Mouse (Mus musculus): ENCODE results near the gene Rplp2.
"Not testable (repeated sequence)": the region's sequence is repeated elsewhere in the genome, so short reads cannot be mapped to it uniquely, and the experiment has no call there.

Rplp2 gene

DNA sequence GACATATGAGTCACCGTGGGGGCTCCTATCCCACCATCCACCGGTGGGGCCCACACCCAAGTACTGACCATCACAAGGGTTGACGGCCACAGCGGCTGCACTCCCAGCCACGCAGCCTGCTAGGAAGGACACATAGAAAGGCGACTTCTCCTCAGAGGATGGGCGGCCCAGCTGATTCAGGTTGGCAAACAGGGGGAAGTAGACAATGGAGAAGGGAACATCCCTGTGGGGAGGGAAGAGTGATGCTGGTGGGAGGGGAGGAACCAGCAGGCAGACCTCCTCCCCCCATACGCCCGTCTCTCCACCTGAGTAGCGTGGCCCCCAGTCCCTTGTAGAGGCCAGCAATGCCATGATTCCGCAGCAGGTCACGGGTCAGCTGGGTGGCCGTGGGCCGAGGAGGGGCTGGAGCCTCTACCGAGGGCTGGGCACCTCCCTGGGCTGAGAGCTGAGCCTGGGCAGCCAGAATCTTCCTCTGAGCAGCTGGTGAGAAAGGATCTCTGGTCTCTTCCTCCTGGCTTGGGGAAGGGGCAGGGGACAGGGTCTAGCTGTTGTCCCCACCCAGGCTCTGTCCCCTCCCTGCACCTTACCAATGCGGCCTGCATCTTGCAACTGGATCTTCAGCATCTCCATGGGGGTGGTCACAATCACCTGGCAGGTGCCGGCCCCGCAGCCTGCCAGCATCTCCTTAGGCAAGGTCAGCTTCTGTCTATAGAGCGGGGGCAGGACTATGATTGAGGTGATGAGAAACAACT lies 15.6 kb upstream of the Rplp2 start:
- DNase-seq: peak; percentile 53

DNA sequence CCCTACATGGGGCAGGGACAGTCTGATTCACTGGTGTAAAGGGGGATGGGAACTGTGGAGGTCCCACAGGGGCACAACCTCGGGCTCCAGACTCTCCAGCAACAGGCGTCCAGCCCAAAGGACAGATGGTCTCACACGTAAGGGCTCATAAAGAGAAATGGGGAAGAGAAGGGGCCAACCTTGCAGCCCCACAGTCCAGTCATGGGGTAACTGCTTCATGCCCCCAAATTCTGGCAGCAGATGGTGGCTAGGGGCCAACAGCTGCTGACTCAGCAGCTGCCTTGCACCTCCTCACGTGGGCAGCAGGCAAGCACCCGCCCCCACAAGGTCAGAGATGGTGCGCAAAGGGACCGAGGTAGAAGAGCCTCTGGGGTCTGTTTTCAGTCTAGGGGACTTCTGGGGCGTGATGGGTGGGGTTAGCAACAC lies 15.0 kb upstream of the Rplp2 start:
- peak; percentile 70 for DNase-seq

DNA sequence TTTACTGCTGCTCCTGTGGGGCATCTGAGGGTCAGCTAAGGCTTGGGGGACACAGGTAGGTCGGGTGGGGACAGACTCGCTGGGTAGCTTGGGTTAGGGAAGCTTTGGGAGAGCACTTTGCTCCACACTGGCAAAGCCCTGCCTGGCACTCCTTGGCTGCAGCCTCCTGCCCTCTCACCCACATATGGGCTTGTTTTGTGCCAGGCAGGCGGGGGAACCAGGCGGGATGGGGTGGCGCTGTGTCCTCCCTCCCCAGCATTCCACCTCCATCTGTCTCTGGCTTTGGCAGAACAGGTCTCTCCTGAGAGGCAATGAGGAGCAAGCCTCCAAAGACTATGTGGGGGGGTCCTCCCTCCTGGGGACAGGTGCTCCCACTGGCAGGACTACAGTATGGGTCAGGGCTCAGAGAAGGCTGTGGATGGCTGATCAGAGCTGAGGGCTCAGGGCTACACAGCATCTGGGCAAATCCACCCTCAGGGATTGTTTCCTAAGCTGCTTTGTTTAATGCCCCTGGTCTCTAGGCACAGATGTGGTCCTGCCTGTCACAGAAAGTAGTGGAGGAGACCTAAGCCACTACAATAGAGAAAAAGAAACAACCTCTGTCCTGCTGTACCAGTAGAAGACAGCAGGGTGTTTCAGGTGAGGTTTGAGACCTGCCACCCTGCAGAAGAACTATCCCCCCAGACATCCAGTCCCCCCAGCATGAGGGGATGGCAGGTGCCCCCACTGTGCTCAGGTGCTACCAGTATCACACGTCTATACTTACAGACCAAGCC lies 14.2 kb upstream of the Rplp2 start:
- peak; percentile 93 for DNase-seq

DNA sequence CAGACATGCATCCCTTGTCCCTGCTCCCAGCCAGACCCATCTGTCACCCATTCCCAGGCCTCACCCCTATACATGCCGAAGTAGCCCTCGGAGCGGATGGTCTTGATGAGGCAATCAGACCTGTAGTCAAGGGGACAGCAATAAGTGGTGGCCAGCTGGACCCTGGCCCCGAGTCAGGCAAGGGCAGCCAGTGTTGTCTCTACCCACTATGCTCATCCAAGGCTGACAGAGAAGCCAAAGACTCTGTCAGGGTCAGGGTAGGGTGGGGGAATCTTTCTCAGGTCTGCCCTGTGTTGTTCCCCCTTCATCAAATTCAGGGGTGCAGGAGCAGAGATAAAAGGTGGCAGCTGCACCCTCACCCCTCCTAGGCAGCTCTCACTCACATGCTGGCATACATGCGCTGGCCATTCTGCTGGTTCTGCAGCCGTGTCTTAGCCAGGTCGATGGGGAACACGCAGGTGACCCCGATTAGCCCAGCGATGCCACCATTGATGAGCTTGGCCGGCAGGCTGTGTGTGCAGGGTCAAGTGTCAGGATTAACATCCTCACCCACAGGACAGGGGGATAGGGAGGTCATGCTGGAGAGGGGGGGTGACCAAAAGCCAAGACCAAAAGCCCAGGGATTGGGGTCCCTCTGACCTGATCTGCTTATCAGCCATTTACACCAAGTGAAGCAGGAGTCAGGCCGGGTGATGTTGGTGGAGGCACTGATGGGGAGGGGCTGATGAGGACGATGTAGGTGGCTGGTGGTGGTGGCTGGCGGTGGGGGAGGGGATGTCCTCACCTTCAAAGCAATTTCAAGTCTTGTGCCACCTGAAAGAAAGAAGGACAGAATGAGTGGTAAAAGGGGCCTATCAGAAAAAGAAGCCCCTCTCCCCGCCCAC lies 13.4 kb upstream of the Rplp2 start:
- DNase-seq: peak; percentile 66

DNA sequence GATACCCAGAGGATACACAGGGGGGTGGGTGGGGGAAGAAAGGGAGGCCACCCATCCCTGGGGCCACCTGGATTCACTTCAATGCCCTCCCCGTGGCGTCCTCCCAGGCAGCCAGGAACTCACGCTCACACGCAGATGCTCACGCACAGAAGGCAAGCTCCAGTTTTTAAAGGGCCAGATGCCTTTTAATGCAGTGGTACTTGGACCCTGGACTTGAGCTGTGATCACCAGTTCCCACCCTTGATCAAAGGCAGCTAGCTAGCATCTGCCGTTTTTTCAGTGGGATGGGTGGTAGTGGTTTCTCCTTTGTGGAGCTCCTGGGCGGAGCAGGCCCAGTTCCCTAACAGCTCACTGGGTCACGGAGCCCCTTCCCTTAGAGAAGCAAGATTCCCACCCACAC lies 12.7 kb upstream of the Rplp2 start:
- DNase-seq: peak; percentile 80

DNA sequence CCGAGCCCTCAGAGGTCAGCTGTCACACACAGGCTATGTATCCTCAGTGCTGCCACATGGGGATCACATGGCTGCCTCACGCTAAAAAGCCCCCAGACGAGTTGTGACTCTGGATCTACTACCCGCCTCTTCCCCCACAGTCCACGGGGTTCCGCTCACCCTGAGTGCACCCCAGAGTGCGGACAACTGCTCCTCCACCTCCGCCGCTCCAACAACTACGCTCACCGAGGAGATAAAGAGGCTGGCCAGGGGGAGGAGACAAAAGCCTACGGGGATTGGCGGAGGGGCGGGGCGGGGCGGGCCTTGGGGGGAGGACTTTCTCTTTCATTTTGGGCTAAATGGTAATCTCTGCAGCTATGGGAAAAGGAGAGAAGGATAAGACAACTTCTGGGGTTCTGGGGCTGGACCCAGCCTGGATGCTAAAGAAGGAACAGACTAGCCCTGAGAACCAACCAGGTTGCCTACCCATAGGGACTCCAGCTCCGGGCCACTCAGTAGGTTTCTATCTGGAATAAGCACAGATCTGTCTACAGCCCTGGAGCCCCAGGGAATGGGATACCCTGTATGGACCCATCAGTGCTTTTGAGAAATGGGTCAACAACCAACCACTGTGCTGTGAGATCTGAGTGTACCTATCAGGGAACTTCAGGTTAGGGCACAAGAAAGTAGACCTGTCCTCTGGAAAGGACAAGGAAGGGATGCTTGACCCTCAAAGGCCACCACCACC lies 11.9 kb upstream of the Rplp2 start:
- DNase-seq: peak; percentile 73

DNA sequence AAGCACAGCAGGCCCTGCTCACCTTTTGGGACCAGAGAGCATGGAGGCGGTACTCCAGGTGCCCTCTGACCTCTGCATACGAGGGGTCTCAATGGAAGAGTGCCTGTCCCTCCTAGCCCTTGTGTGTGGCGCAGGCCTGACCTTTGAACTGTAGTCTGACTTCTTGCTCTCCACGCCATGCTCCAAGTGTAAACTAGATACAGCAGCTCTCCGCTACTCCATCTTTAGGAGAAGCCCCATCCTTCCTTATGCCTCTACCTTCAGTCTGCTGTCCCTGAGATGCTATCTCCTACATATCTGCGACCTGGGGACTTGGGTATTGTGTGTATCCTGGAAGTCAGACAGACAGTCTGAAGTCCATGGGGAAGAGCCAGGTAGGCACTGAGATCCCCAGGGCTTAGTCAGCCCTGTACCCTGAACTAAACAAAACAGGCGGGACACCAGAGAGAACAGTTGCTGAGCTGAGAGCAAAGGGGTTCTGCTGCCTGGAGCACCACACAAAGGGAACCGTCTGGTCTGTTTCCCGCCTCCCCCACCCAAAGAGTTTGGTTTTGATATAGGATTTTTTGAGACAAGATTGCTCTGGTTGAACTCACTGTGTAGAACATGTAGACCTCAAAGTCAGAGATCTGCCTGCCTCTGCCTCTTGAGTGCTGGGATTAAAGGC lies 11.2 kb upstream of the Rplp2 start:
- DNase-seq: peak; percentile 50

DNA sequence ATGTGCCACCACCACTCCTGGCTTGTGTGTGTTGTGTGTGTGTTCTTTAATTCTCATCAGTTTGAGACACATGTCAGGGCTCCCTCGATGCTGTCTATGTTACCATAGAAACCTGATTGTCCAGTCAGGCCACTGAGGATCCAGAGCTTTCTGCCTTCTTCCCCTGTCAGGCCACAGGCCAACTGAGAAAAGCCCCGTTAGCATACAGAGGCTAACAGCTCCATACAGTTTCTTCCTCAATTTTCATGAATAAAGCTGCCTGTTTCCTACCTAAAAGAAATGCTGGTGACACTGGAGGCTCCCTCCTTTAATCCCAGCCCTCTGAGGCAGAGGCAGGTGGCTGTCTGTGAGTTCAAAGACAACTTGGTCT lies 10.7 kb upstream of the Rplp2 start:
- DNase-seq: no peak

DNA sequence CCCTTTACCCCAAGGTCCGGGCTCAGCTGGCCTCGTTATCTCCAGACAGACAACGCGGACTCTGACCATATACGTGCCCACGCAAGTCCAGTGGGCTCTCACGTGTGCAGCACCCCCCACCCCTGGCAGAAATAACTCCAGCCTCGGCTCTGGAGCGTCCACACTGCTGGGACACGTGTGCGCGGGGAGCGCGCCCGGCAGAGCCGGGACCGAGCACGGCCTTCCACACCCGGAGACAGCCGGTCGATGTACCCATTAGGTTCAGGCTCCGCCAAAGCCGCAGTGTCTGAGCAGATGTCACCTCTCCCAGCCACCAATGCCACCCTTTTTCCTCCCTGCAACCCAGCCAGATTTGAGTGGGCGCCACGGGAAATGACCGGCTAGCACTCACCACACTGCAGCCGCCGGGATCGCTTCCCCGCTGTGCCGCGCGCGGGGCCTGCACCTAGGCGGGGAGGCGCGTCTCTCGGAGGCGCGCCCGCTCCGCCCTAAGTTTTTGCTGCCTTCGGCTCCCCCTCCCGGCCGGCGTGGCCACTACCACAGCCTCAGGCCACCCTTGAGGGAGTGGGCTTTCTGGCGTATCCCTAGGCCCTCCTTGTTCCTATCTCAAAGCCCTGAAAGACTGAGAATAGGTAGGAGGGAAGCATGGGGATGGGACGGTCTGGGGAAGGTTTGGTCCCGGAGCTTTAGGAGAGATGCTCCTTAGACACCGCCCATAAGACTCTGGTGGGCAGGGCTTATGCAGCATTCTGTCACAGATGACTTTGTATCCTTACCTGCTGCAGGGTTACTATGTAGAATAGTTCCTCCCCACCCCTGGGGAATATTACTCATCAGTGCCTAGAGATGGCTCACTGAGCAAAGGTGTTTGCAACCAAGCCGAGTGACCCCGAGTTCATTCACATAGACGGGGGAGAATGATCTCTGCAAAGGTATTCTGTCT lies 9.7 kb upstream of the Rplp2 start, which contains the start of gene Slc25a22:
Gene Slc25a22 (minus strand): TSS at position 715 of the 943 bp plus-strand sequence.
- peak; percentile 83 for DNase-seq

DNA sequence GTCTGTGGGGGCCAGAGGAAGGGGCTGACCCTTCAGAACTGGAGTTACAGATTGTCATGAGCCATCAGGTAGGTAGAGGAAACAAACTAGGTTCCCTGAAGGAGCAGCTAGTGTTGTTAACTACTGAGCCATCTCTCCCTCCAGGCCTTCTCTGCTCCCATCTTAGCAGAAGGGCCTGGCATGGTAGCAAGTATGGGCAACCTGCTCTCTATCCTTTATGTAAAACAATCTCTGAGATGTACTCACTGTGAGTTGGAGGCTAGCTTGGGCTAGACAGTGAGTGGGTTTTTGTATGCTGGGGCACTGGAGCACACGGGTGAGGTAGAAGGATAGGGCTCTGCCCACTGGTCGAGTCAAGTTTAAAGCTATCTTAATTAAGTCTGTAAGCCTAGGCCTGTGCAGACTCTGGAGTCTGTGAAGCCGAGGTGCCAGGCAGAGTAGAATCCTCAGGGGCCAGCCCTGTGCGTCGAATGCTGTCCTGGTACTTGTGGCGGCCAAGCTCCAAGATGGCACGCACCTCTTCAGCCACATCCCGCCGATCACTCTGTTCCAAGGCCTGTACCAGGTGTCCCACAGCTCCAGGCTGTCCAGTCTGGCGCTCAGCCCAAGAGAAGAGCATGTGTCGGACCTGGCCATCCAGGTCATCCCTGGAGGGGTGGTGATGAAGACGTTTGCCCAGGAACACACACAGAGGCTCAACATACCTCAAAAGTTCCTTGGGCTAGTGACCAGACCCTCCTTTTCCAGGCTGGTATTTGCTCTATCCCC lies 8.8 kb upstream of the Rplp2 start:
- peak; percentile 86 for DNase-seq

DNA sequence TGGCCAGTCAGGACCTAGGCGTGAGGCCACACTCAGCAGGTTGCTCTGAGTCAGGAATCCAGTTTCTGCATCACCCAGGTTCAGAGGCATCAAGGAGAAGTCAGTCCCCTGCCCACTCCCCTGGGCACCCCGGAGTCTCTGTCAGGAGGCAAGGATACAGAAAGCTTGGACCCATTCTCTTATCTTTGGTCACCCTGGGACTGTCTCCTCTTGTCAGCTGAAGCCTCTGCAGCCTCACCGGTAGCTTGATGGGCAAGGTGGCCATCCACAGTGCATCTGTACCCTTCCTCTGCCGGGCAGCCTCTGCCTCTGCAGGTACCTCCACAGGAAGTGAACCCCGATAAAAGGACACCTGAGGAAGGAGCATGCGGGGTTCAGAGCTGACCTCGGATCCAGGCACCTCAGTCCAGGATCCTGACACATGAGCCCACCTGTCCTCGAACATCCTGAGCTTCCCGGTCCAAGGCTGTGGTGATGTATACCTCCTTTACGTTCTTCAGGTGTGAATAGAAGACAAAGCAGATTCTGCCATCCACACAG lies 8.0 kb upstream of the Rplp2 start:
- peak; percentile 44 for DNase-seq

DNA sequence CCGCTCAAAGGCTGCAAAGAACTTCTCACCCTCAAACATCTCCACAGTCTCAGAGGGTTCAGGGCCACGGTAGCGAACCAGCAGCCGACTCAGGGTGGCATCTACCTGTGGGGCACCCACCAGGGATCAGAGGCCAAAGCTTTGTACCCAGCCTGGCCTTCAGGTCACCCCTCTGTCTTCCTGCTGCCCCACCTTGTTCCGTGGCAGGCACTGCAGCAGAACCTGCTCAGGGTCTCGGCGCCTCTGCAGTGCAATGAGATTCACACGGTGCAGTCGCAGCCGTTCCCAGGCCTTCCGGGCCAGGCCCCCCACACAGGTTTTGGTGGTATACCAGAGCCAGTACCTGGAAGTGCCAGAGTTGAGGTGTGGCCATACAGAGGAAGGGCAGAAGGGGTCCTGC lies 7.4 kb upstream of the Rplp2 start:
- peak; percentile 41 for DNase-seq

DNA sequence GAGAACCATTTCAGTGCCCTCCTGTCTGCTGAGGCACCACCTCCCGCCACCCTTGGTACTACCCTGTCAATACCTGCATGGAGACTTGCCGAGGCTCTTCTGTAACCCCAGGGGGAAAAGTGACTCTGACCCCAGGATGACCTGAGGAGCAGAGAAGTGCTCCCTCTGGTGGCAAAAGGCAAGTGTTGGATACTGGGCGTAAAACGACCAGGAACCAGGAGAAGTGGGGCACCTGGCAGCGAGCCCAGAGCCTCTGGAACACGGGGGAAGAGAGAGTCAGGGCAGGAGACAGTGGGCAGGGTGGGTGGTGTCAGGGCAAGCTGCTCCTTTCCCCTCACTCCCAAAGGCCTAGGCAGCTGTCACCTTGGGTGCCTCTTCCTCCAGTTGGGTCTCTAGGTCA lies 6.6 kb upstream of the Rplp2 start:
- peak; percentile 67 for DNase-seq

DNA sequence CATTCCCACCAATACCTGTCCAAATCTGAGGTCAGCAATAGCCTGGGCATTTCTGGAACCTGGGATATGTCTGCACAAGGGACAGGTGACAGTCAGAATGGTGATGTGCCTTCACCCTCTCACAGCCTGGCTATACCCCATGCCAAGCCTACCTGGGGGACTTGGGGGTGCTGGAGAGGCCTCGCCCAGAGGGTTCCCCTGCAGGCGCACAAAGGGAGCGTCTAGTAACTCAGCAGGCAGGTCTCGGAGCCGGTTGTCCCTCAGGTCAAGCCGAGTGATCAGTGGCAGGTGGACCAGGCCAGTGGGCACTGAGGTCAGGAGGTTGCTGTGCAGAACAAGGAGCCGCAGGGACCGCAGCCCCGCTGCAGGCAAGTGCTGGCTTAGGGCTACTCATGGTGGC lies 5.7 kb upstream of the Rplp2 start:
- DNase-seq: peak; percentile 39

DNA sequence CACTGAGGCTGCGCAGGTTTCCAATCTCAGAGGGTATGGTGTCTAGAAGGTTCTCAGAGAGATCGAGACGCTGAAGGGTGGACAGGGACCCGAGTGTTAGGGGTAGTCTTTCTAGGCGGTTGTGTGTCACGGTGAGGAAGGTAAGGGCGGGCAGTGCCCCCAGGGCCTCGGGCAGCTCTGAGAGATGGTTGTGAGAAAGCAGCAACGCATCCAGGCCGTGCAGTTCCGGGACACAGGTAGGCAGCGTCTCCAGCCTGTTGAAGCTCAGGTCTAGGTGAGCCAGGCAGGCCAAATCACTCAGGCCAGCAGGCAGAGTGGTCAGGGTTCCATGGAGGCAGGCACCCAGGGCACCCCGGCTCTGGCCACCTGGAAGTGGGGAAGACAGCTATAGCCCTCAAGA lies 5.0 kb upstream of the Rplp2 start:
- DNase-seq: peak; percentile 26

DNA sequence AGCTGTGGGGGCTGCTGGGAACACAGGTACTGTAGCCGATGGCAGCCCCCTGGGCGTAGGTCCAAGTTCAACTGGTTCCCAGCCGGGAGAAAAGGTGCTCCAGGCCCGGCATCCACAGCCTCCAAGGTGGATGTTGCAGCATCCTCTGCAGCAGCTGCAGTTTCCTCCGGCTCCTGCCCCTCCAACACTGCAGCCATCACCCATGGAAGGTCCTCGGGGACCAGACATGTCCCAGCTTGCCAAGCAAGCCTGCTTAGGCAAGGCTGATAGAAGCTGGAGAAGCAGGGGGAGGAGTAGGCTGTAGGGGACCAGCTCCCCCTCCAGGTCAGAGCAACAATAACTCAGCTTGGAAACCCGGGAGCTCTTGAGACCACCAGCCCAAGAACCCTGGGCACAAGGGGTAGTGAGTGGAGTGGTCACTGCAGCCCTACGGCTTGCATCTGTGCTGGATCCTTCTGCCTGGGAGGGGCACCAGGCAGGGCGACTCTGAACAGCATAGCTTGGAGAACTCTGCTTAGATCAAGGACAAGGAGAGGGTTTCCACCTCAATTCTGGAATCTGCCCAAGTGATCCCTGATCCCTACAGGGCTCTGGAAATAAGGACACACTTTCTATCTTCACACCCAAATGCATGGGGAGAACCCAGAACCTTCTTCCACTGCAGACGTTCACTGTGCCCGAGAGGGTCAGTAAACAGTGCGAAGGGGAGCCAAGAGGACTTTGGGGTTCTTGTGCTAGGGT lies 3.9 kb upstream of the Rplp2 start:
- peak; percentile 39 for DNase-seq

DNA sequence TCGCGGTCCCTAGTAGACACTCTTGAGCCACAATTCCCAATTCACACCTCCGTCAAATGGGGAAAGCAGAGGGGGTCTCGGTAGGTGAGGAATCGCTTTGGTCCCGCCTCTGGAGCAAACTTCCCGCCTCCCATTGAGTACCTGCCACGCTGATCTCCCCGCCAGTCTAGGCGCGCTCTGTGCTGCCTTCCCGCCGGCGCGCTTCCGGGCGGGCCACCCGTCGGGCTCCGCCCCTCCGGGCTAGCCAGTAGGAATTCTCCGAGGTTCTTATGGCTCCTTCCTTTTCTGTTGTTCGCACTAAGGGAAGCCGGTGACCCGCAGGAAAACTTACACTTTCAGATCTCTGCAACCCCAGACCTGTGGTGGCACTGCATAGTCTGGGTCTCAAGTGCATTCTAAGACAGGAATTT lies 3.3 kb upstream of the Rplp2 start, which contains the start of gene Pidd1:
Gene Pidd1 (minus strand): TSS at position 198 of the 410 bp plus-strand sequence.
- peak; percentile 20 for DNase-seq

DNA sequence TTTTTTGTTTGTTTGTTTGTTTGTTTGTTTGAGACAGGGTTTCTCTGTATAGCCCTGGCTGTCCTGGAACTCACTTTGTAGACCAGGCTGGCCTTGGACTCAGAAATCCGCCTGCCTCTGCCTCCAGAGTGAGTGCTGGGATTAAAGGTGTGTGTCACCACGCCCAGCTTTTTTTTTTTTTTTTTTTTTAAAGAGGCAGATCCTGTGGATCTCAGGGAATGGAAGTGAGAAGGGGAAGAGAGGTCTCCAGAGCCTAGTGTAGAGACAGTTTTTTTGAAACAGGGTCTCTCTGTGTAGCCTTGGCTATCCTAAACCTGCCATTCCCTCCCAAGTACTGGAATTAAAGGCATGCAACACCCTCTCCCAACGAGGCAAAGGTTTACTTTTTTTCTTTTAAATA lies 796 bp upstream of the Rplp2 start:
- not testable (repeated sequence) for DNase-seq

DNA sequence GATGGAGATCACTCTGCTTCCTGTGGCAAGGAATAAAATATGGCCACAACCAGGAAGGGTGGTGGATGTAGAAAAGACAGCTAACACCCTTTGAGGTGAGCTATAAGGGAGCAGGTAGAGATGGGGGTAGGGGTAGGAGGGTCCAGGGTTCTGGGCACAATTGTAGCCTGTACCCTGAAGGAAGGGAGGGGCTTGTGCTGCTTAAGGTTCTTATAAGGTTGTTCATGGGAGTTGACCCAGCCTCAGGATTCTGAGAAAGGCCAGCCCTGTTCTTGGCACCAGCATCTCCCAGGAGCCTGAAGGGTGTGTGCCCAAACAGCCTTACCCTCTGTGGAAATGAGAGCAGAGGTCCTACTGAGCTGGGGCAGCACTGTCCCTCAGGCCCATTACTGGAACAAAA lies 4.8 kb downstream of the Rplp2 start:
- DNase-seq: no peak

Data from cerebellum, adult 11 months (tissue).